Mouse (Mus musculus) hindbrain, postnatal 0 days (tissue): ENCODE results near the gene Tmem212. TPM values are rescaled to one million over a fixed set of nuclear protein-coding genes. Genes with fewer than 3 reads are reported as not detected.

Source experiments
- ATAC-seq: fragments of 200-750 bp; cut with Nextera tagmentation; 2 replicates; pipeline ENCODE4 v1.8.0; 2017; ENCODE audit warnings: mild to moderate bottlenecking, moderate TSS enrichment, moderate library complexity
- DNase-seq: peaks from one replicate; pipeline ENCODE4 v3.0.0-alpha.2; 2015; ENCODE audit warnings: low spot score
- H3K27ac ChIP-seq: fragments of 300-500 bp; sonication (generic); 2 replicates; pipeline ENCODE4 v1.5.1; 2014; ENCODE audit warnings: mild to moderate bottlenecking
- H3K27me3 ChIP-seq: fragments of 300-500 bp; sonication (generic); 2 replicates; pipeline ENCODE4 v1.6.1; 2014; ENCODE audit warnings: low read length, mixed read lengths; ENCODE audit not compliant: insufficient read depth
- H3K36me3 ChIP-seq: fragments of 300-500 bp; sonication (generic); 2 replicates; pipeline ENCODE4 v1.6.1; 2014; ENCODE audit warnings: low read length, mixed read lengths; ENCODE audit not compliant: insufficient read depth
- H3K4me1 ChIP-seq: fragments of 300-500 bp; sonication (generic); 2 replicates; pipeline ENCODE4 v1.6.1; 2014; ENCODE audit warnings: antibody characterized with exemption, low read length, mixed read lengths; ENCODE audit not compliant: insufficient read depth
- H3K4me2 ChIP-seq: fragments of 300-500 bp; sonication (generic); 2 replicates; pipeline ENCODE4 v1.6.1; 2014; ENCODE audit warnings: low read depth, mild to moderate bottlenecking, low read length, moderate library complexity, mixed read lengths
- H3K4me3 ChIP-seq: fragments of 300-500 bp; sonication (generic); 2 replicates; pipeline ENCODE4 v1.5.1; 2014; ENCODE audit warnings: low read length
- H3K9ac ChIP-seq: fragments of 300-500 bp; sonication (generic); replicated peaks from 2 replicates; pipeline ENCODE4 v1.6.1; 2014; ENCODE audit warnings: mild to moderate bottlenecking, low read length, moderate library complexity, mixed read lengths
- H3K9me3 ChIP-seq: fragments of 300-500 bp; sonication (generic); 2 replicates; pipeline ENCODE4 v1.6.1; 2016; ENCODE audit warnings: low read length, mixed read lengths
- CTCF ChIP-seq: IDR thresholded peaks from 2 replicates; pipeline ENCODE4 v1.5.1; 2016; ENCODE audit warnings: antibody characterized with exemption, control low read depth, low read depth
- WGBS: fragments of 180-500 bp; shearing (Covaris S2); extraction: QIAGEN DNeasy Blood & Tissue Kit; methylation state at CpG from one replicate; pipeline ENCODE4 v1.1.7; 2014; 5-methylcytosine and 5-hydroxymethylcytosine counted together
- polyA plus RNA-seq: library from polyadenylated mRNA; unstranded; fragments of >200 nt; fragmentation: Nextera tagmentation; extraction: Ambion mirVana; gene quantifications from 2 replicates; pipeline ENCODE4 v1.2.1, GENCODE M21; 2015
- total RNA-seq: library from RNA; depleted of rRNA; stranded (reverse); fragments of >200 nt; gene quantifications from 2 replicates; pipeline ENCODE4 v1.2.3, GENCODE M21; 2014

Tmem212 gene
- total and polyA plus RNA-seq, 2 experiments from 2014 or later: 1.6 to 7.2 TPM

DNA sequence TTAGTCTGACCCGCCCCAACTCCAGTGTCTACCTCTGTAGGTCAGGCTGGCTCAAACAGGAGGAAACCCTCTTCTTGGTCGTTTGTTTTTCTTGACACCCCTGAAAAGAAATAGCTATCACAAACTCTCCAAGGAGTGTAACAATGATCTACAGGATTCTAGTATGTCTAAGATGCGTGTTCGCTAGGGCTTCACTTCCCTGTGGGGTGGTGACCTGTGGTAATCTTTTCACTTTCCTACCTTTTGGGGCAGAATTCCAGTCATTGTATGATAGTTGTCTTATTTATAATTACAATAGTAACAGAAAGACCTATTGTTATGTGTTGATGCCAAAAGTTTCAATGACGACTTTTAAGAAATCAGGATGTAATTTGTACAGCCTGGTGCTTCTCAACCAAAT is 40.6 kb upstream of the Tmem212 start:
- no peak for ATAC-seq
- WGBS: 82% methylated on average over 5 of the region's 5 CpGs

DNA sequence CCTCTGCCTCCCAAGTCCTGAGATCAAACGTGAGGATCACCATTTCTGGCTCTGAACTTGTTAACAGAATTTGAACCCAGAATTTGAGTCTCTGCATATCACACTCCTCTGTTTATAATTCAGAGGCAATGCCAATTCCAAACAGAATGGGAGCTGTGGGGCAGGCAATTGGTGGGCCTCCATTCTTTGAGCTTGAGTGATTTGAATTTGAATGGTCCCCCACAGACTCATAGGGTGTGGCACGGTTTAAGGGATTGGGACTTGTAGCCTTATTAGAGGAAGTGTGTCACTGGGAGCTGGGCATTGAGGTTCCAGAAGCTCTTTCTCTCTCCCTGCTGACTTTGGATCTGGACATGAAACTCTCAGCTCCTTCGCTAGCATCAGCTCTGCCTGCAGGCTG is 39.5 kb upstream of the Tmem212 start:
- Histone ChIP-seq H3K36me3 (no peaks in the 10 kb centered on the region), H3K27ac (no peak overlapping the region), H3K4me1 (no peaks in the 10 kb centered on the region), H3K9ac (no peak overlapping the region), H3K9me3 (no peaks in the 10 kb centered on the region), H3K4me2 (no peak overlapping the region), H3K4me3 (no peak overlapping the region), H3K27me3 (no peaks in the 10 kb centered on the region)
- WGBS: 65% methylated on average over 3 of the region's 3 CpGs
- DNase-seq (no peak), ATAC-seq (no peak)
- TF ChIP-seq CTCF: no peak

More for the DNA sequence above, 40.6 kb upstream of the Tmem212 start:
- Histone ChIP-seq H3K9me3 (no peaks in the 10 kb centered on the region), H3K36me3 (no peaks in the 10 kb centered on the region), H3K4me3 (no peak overlapping the region), H3K27me3 (no peaks in the 10 kb centered on the region), H3K4me1 (no peaks in the 10 kb centered on the region), H3K4me2 (no peak overlapping the region), H3K27ac (no peak overlapping the region), H3K9ac (no peak overlapping the region)
- TF ChIP-seq CTCF: no peak
- DNase-seq: no peak

DNA sequence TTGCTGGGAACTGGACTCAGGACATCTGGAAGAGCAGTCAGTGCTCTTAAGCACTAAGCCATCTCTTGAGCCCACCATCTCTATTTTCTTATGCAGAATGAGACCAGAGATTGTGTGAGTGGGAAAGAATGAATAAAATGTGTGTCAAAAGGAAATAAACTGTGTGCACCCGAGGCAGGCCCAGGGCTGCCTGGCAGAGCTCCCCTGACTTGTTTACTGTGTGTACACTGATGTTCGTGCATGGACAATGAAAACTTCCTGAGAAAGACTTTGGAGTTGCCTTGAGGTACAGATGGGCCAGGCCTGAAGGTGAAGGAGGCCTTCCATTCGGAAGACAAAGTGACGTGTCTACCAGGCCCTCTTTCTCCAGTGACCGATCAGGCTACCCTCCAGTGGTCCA is 36.2 kb upstream of the Tmem212 start:
- H3K36me3 ChIP-seq: no peaks in the 10 kb centered on the region
- H3K9ac ChIP-seq: no peak overlapping the region
- H3K9me3 ChIP-seq: no peaks in the 10 kb centered on the region
- no peaks in the 10 kb centered on the region for H3K27me3 ChIP-seq
- H3K4me3 ChIP-seq: no peak overlapping the region
- ATAC-seq: no peak
- no peak overlapping the region for H3K27ac ChIP-seq
- WGBS: 90% methylated on average over 5 of the region's 5 CpGs
- TF ChIP-seq CTCF: no peak
- no peak overlapping the region for H3K4me2 ChIP-seq
- no peak for DNase-seq
- no peaks in the 10 kb centered on the region for H3K4me1 ChIP-seq

DNA sequence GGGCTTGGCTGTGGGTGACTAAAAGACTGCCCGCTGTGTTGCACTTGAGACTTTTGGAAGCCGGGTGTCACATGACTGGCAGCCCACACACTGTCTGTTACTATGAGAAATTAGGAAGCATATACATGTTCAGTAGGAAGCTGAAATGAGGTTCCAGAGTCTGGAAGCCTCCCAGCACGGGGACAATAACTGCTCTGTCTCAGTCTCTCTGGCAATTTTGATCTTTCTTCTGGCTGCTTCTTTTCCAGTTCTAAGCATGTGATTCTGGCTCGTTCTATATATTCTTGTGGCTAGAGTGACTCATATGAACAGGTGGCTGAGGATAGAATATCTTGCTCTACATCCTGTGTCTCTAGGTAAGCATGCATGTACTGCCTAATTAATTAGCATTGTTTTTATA is 33.1 kb upstream of the Tmem212 start:
- Histone ChIP-seq H3K27me3 (no peaks in the 10 kb centered on the region), H3K9ac (no peak overlapping the region), H3K27ac (no peak overlapping the region), H3K4me1 (no peaks in the 10 kb centered on the region), H3K4me3 (no peak overlapping the region), H3K4me2 (no peak overlapping the region), H3K36me3 (no peaks in the 10 kb centered on the region), H3K9me3 (no peaks in the 10 kb centered on the region)
- 81% methylated on average over 4 of the region's 4 CpGs for WGBS
- ATAC-seq (no peak), DNase-seq (no peak)
- no peak for TF ChIP-seq CTCF

DNA sequence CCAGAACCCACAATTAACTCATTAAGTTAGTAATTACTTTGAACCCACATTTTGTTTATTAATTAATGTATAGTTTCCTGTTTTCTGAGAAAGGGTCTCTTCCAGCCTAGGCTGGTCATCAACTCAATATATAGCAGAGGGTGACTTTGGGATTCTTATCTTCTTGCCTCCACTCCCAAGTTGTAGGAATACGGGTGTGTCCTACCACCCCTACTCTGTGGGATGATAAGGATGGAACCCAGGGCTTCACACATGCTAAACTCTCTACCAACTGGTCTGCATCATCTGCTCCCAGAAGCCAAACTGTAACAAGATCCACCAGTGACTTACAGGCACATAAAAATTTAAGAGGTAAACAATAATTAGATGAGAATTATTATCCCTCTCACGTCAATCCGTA is 27.9 kb upstream of the Tmem212 start:
- H3K9me3 ChIP-seq: no peaks in the 10 kb centered on the region
- DNase-seq (no peak), ATAC-seq (no peak)
- no peak overlapping the region for H3K4me3 ChIP-seq
- TF ChIP-seq CTCF: no peak
- H3K9ac ChIP-seq: no peak overlapping the region
- no peak overlapping the region for H3K27ac ChIP-seq
- no peaks in the 10 kb centered on the region for H3K27me3 ChIP-seq
- WGBS: 79% methylated on average over 3 of the region's 3 CpGs
- no peak overlapping the region for H3K4me2 ChIP-seq
- H3K4me1 ChIP-seq: no peaks in the 10 kb centered on the region
- no peaks in the 10 kb centered on the region for H3K36me3 ChIP-seq

DNA sequence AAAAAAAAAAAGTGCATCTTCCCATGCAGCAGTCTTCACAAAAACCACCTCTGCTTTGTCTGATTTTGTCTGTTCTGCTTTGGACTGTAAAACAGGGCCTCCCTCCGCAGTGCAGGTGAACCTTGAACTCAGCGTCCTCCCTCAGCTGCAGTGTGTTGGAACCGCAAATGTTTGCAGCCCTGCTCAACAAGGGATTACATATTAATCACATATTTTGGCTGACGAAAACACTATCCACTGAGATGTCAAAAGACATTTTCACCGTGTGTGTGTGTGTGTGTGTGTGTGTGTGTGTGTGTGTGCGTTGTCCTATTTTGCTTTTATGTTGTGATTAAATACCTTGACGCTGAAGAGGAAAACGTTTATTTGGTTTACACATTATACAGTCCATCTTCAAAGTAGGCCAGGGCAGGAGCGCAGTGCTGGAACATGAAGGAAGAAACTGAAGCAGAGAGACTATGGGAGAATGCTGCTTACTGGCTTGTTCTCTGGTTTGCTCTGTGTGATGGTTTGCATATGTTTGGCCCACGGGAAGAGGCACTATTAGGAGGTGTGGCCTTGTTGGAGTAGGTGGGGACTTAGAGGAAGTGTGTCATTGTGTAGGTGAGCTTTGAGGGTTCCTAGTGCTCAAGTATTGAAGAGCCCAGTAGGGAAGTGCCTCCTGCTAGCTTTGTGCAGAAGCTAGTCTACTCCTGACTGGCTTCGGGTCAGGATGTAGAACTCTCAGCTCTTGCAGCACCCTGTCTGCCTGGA is 25.3 kb upstream of the Tmem212 start:
- ATAC-seq (no peak), DNase-seq (no peak)
- H3K9me3 ChIP-seq: no peaks in the 10 kb centered on the region
- no peak overlapping the region for H3K4me3 ChIP-seq
- TF ChIP-seq CTCF: no peak
- H3K27me3 ChIP-seq: no peaks in the 10 kb centered on the region
- H3K36me3 ChIP-seq: no peaks in the 10 kb centered on the region
- H3K4me2 ChIP-seq: no peak overlapping the region
- H3K27ac ChIP-seq: no peak overlapping the region
- 91% methylated on average over 11 of the region's 11 CpGs for WGBS
- H3K9ac ChIP-seq: no peak overlapping the region
- H3K4me1 ChIP-seq: no peaks in the 10 kb centered on the region

DNA sequence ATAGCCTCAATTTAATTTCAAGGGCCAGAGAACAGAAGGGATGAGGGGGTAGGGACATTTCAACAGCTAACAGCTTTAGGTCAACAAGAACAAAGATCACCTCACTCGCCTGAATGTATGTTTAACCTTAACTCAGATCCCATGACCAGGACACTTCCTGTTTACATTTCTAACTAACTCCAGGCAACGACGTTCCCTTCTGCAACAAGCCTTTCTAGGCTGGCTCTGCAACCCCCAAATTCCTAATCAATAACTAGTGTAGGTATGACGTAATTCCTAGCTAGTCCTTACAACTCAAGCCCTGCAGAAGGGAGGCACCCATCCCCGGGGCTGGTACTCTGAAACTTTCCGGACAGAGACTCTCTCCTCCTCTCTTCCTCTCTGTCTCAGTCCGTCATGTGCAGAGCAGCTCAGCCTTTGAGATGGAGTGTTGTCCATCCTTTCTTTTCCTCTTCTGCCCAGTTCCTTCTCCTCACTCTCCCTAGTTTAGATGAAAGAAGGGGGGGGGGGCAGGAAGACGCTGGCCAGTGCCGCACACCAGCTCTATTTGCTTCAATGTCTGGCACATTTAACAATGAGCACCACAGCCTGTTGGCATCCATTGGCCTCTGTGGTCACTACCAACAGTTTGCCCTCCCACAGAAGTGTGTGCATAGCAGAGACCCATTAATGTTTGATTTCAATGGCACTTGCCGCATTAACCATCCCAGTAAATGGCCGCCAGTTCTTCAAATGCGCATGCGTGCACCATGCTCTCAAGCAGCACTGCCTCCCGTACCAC is 22.7 kb upstream of the Tmem212 start:
- 90% methylated on average over 14 of the region's 14 CpGs for WGBS
- Histone ChIP-seq H3K4me2 (no peak overlapping the region), H3K9me3 (no peaks in the 10 kb centered on the region), H3K4me3 (no peak overlapping the region), H3K27me3 (no peaks in the 10 kb centered on the region), H3K9ac (no peak overlapping the region), H3K27ac (no peak overlapping the region), H3K4me1 (no peaks in the 10 kb centered on the region), H3K36me3 (no peaks in the 10 kb centered on the region)
- ATAC-seq: no peak
- no peak for TF ChIP-seq CTCF
- no peak for DNase-seq
